Mouse (Mus musculus) megakaryocyte-erythroid progenitor cell, adult 5-6 weeks (primary cell): ENCODE measurements around the gene Tnk2. TPM values are rescaled to one million over a fixed set of nuclear protein-coding genes. Genes with fewer than 3 reads are reported as not detected.
"Not testable (repeated sequence)": the region's sequence is repeated elsewhere in the genome, so short reads cannot be mapped to it uniquely, and the experiment has no call there.

Experiments used
- ATAC-seq: replicated peaks from 2 replicates; pipeline ENCODE4 v1.8.0; 2016; ENCODE audit warnings: mild to moderate bottlenecking, inconsistent platforms; ENCODE audit not compliant: severe bottlenecking, poor library complexity, low FRiP score, low TSS enrichment
- total RNA-seq, 2 experiments: library from RNA; stranded (forward) in 1 of 2; stranded (reverse) in 1 of 2; fragments of 200-1000, 215-1000 nt in 1 of 2; fragments of >200 nt in 1 of 2; fragmentation: Nextera tagmentation in 1 of 2; gene quantifications; 2 replicates each; pipeline ENCODE4 v1.2.3; 2014 to 2017

Gene Tnk2
- total RNA-seq, 2 experiments from 2014 or later = 27.7 to 45.7 TPM

DNA sequence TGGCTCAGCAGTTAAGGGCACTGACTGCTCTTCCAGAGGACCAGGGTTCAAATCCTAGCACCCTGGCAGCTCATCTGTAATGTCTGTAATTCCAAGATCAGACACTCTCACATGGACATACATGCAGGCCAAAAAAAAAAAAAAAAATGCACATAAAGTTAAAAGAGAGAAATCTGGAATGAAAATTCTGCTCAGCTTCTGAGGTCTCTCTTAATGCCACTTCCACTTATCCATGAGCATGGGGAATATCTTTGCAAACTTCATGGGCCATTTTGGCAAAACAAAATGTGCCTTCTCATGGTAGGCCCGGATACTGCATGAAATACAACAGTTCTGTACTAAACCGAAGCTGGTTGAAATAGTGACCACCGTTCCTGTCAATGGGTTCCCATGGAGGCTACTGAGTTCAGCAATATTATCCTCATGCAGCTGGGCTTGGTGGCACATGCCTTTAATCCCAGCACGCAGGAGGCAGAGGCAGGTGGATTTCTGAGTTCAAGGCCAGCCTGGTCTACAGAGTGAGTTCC is 10.1 kb upstream of the Tnk2 start:
- no peak for ATAC-seq

GRCm38 (mm10) chr16:32634183-32634582 is 9.5 kb upstream of the Tnk2 start:
- no peak; the same call in 1 of the 2 replicates for ATAC-seq

- no peak for ATAC-seq
Measured at GRCm38 (mm10) chr16:32635314-32635713, 8.4 kb upstream of the Tnk2 start.

DNA sequence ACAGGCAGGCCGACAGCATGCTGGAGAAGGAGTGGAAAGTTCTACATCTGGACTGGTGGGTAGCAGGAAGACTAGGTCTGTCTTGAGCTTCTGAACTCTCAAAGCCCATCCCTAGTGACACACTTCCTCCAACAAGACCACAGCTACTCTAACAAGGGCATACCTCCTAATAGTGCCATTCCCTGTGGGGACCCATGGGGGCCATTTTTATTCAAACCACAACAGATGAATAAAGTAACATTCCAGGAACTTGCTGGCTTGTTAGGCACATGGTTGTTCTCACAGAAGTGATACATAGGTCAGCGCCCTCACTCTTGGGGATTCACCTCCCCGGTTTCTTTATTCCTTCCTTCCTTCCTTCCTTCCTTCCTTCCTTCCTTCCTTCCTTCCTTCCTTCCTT is 7.3 kb upstream of the Tnk2 start:
- ATAC-seq = no peak

DNA sequence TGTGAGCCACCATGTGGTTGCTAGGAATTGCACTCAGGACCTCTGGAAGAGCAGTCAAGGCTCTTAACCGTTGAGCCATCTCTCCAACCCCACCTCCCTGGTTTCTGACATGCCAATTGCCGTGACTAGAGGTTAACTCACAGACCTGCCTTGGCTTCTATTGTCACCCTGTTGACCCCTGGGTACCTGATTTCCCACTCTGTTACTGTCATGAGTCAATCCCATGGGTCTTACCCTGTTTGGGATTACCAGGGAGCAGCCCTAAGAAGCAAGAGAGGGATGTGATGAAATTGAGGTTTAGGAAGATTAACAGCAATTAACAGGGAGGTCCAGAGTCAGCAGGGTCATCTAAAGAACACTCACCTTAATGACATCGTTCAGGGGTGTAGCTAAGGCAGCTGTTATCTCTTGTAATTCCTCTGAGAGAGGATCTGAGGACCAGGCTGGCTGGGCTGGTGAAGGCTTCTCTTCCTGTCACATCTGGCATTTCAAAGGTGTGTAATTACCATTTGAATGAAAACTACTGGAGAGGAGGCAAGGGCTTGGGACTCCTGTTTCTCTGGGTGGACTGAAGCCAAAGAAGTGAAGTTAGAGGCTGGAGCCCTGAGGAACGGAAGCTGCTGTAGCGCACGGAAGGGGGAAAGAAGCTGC is 6.7 kb upstream of the Tnk2 start:
- ATAC-seq = no peak

GRCm38 (mm10) chr16:32638476-32638875 is 5.2 kb upstream of the Tnk2 start:
- peak; percentile 80 for ATAC-seq

DNA sequence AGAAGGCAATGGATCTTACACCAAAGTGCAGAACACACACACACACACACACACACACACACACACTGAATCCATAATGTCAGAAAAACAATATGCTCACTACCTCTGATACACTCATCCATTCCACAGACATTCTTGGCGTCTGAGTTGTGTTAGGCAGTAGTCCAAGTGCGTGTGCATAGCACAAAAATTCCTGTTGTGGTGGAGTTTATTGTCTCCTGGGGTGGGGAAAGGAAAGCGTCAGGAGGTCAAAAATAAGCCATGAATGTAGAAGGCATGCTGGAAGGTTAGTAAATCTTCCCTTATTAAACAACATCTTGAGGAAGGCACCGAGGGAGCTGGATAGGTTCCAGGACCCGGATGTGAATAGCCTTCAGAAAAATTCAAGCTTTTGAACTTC is 3.6 kb upstream of the Tnk2 start:
- no peak for ATAC-seq

- ATAC-seq = not testable (repeated sequence)
Measured at GRCm38 (mm10) chr16:32640683-32641082, 3.0 kb upstream of the Tnk2 start.

DNA sequence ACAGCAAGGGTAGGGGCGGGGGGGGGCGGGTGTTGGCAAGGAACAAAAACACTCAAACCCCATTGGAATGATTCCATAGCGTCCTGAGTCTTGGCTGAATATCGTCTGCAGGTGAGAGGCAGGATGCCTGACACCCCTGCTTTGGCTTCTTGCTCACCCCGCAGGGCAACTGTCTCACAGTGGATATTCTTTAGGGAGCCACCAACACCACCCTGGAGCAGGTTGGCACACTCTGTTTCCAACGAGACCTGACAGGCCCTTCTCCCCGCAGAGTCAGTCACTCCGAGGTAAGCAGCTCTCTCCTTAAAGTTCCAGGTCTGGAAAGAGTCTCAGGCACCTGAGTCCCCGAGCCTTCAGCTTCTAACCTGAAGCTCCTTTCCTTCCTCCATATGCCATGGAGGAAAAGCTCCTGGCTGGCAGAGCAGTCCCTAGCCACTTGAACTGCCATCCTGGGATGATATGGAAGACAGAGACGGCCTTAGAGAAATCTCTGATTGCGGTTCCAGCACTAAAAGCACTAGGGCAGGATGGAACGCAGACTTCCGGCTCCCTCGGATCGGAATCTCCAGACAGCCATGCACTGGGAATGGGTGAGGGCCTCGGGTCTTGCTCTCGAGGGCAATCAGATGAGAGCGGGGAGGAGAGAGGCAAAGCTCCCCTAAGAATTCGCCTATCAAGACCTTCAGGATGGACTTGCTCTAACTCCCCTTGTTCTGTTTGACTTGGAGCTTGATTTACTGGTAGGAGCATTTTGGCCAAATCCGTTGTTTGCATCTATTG is 2.0 kb upstream of the Tnk2 start:
- ATAC-seq = no peak

- ATAC-seq = no peak
Measured at GRCm38 (mm10) chr16:32642280-32642679, 1.4 kb upstream of the Tnk2 start.

DNA sequence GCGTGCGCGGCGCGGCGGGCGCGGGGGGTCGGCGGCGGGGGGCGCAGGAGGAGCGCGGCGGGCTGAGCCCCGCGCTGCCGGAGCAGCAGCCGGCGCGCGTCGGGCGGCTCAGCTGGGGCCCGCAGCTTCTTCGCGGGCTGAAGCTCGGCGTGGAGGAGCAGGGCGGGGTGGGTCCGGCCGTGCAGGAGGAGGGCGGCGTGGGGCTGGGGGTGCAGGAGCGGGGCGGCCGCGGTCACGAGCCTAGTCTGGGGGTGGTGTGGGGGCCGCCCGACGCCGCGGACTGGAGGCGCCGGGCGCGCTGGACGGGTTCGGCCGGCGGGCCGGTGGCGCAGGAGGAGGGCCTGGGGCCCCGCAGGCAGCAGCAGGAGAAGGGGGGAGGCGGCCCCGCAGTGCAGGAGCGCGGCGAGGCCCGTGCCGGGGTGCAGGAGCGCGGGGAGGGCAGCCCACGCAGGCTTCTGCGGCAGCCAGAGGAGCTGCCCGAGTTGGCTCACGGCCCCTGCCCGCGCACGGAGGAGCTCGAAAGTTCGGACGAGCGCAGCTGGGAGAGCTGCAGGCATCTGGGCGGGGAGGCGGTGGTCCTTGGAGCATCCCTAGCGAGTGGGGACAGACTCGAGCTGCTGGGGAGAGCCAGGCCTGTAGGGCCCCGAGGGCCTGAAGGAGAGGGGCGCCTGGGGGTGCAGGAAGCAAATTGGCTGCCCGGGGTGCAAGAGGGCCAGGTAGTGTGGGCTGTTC is 561 bp downstream of the Tnk2 start:
- 0 out of 2 replicates have a peak, but pooled peaks have one; percentile 8 for ATAC-seq

GRCm38 (mm10) chr16:32644801-32645170 is 1.1 kb downstream of the Tnk2 start:
- 0 out of 2 replicates have a peak, but pooled peaks have one; percentile 3 for ATAC-seq

DNA sequence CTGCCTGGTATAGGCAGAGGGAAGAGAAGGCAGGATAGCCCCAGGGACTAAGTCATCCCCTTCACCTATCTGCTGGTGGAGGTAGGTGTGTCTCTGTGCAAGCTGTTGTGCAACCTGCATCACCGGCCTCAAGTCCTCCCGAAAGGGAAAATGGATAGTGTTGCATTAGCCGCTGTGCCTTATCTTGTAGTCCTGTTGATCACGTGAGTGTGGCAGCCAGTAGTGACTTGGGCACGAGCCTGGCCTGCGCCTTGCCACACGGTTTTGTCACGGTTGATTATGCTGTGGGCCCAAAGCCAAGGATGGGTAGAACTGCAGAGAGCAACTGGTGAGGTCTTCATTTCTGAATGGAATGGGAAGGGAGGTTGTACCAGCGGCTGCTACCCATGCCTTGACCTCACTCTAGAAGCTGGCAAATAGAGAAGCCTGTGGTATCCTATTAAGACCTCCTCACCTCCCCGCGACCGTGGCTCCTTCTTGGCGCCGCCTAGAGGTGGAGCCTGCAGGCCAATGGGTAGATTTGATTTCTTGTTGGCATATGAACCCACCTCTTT is 1.8 kb downstream of the Tnk2 start:
- ATAC-seq = peak; percentile 94

DNA sequence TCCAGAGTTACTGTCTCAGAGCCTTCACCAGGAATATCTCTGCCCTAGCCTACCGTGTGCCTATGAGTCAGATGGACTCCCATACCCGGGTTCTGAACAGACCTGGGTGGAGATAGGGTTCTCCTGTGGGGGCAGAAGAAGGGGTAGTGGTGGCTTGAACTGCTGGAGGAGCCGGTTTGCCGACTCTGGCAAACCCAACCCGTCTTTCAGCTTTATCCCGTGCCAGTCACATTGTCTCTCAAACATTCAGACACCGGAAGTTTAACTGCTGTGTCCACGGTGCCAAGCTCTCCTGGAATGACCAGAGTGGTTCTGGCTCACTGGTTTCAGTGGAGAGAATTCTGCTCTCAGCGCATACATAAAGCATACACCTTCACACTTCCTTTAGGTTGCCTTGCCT is 2.3 kb downstream of the Tnk2 start:
- no peak for ATAC-seq

DNA sequence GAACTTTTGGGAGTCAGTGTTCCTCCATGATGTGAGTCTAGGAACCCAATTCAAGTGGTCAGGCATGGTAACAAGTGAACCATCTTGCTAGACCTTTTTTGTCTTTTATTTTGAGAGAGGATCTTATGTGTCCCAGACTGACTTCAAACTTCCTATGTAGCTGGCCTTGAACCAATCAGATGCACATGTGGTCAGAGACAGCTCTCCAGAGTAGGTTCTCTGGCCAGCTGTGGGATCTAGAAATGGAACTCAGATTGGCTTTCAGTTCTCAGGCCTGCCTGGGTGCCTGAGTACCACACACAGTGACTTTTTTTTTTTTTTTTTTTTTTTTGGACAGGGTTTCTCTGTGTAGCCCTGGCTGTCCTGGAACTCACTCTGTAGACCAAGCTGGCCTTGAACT is 4.0 kb downstream of the Tnk2 start:
- ATAC-seq = no peak

DNA sequence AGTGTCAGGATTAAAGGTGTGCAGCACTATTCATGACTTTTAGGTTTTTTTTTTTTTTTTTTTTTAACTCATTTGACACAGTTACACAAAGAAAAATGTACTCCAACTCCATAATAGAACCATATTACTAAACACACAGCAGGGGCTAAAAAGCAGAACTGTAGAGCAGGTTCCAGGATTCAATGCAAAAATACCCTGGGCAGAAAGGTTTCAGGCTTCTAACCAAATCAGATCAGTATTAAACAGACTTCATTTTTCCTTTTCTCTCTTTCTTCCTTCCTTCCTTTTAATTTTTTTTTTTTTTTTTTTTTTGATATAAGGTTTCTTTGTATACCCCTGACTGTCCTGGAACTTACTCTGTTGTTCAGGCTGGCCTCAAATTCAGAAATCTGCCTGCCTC is 6.8 kb downstream of the Tnk2 start:
- no peak for ATAC-seq

DNA sequence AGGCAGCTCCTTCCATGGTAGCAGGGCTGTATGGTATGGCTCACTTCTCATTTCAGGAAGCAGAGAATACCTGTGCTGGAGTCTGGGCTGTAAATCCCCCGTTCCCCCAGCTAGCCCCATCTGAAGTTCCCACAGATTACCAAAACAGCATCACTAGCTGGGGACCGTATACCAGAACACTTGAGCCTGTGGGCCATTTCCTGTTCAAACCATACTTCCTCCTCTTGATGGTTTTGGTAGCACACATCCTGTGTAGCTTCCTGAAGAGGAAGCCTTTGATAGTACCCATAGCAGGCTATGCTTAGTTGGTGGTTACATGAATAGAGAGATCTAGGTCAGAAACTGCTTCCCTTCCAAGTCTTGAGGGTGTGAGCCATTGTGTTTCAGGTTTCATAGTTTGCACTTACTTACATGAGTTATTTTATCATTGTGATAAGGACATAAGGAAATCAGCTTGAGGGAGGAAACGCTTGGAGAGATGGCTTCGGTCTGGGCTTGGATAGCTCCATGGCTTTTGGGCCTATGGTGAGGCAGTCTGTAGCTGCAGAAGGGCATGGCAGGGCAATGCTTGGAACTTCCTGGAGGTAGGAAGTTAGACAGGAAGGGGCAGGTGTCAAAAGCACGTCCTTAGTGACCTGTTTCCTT is 7.4 kb downstream of the Tnk2 start:
- ATAC-seq = peak; percentile 44; the same call in 1 of the 2 replicates

DNA sequence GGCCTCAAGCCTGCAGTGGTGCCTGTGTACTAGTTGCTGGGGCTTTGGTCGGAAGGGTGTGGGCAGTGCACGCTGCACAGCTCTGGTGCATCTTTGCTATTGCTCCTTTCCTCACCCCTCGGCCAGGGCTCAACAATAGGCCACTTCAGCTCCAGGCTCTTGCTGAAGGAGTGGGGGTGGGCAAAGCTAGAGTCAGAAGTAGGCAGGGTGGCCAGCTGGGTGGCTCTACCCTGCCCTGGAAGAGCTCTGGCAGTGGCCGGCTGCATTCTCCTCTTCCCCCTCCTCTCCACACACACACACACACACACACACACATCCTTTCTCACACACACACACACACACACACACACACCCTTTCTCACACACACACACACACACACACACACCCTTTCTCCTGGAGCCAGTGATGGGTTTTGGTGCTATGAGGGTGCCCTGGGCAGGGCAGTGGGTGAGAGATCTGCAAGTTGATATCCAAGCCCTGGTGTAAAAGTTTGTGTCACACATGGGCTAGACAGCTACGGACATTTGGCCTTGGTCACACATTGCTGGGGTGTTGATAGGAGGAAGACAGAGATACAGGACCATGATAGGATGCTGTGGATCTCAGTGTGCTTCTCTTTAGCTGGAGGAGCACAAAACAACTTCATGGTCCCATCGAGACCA is 10.5 kb downstream of the Tnk2 start:
- no peak for ATAC-seq

DNA sequence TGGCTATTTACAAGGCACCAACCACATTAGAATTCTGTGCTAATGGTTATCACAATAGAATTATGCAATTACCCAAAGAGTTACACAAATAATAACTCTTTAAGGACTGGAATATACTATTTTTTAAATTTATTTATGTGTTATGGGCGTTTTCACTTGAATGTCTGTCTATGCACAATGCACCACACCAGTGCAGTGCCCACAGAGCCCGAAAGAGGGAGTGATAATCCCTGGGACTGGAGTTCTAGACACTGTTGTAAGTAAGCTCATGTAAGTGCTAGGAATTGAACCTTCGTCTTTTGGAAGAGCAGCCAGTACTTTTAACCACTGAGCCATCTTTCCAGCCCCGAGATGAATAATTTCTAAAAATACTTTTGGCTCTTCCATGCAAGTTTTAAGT is 11.9 kb downstream of the Tnk2 start:
- no peak for ATAC-seq
